Mouse (Mus musculus) mouse embryonic stem cell (cell line): ENCODE results near the gene Rgs9bp.
"Not testable (repeated sequence)": the region's sequence is repeated elsewhere in the genome, so short reads cannot be mapped to it uniquely, and the experiment has no call there.

Source experiments
- in situ Hi-C, 2 experiments: fragments of 300-500 bp; cut with MboI; formaldehyde crosslinking; loops; 1 replicate in 1 of 2; 3 replicates in 1 of 2; pipeline ENCODE4 v1.14.3; 2019 to 2020; ENCODE audit warnings: low sequenced_read_pairs in 2 of 2, low pct_unique_long_range_greater_than_20kb in 1 of 2, mixed read lengths in 1 of 2; ENCODE audit not compliant: unreplicated experiment in 1 of 2

Gene Rgs9bp

GRCm38 (mm10) chr7:35555224-35556204 is 29.9 kb downstream of the Rgs9bp start:
- in situ Hi-C loops, result no loop called here

- in situ Hi-C loops, result no loop called here
These were observed 30.7 kb downstream of the Rgs9bp start for GRCm38 (mm10) chr7:35554605-35555175.

- in situ Hi-C loops, result no loop called here
These were observed 31.4 kb downstream of the Rgs9bp start for GRCm38 (mm10) chr7:35553751-35554604.

GRCm38 (mm10) chr7:35545881-35546280 is 39.5 kb downstream of the Rgs9bp start:
- in situ Hi-C loops, result no loop called here

- in situ Hi-C loops, result no loop called here
These were observed 47.8 kb downstream of the Rgs9bp start, which contains the start of gene Tdrd12 for GRCm38 (mm10) chr7:35537562-35537961. Gene Tdrd12, minus strand, starts transcription at chr7:35537745.

- in situ Hi-C loops, result no loop called here
These were observed 49.5 kb downstream of the Rgs9bp start for GRCm38 (mm10) chr7:35535750-35536512.

- in situ Hi-C loops, result not testable (repeated sequence)
These were observed 54.8 kb downstream of the Rgs9bp start for GRCm38 (mm10) chr7:35530544-35530943.

- in situ Hi-C loops, result no loop called here
These were observed 55.4 kb downstream of the Rgs9bp start for GRCm38 (mm10) chr7:35530026-35530425.
